Mouse (Mus musculus): ENCODE data around the gene Fcgr1.
"Not testable (repeated sequence)": the region's sequence is repeated elsewhere in the genome, so short reads cannot be mapped to it uniquely, and the experiment has no call there.

Gene Fcgr1

GRCm38 (mm10) chr3:96327131-96327530, 33.4 kb upstream of the Fcgr1 start:
- DNase-seq (ENCODE audit: low spot score in 2 of 2) = no peak

- not testable (repeated sequence) for DNase-seq (ENCODE audit: low spot score in 2 of 2)
These were observed 30.0 kb upstream of the Fcgr1 start for GRCm38 (mm10) chr3:96323806-96324205.

- DNase-seq (ENCODE audit: low spot score in 2 of 2) = no peak
These were observed 28.8 kb upstream of the Fcgr1 start for GRCm38 (mm10) chr3:96322609-96323008.

GRCm38 (mm10) chr3:96321891-96322290, 28.1 kb upstream of the Fcgr1 start:
- no peak for DNase-seq (ENCODE audit: low spot score in 2 of 2)

GRCm38 (mm10) chr3:96320003-96320402, 26.2 kb upstream of the Fcgr1 start:
- not testable (repeated sequence) for DNase-seq (ENCODE audit: low spot score in 2 of 2)

GRCm38 (mm10) chr3:96312341-96313098, 18.8 kb upstream of the Fcgr1 start:
- DNase-seq (ENCODE audit: low spot score in 2 of 2) = peak; percentile 32 to 49

GRCm38 (mm10) chr3:96309441-96309840, 15.7 kb upstream of the Fcgr1 start:
- no peak for DNase-seq (ENCODE audit: low spot score in 2 of 2)

- DNase-seq (ENCODE audit: low spot score in 2 of 2) = no peak
These were observed 12.7 kb upstream of the Fcgr1 start for GRCm38 (mm10) chr3:96306506-96306905.

- no peak for DNase-seq (ENCODE audit: low spot score in 2 of 2)
These were observed 8.3 kb upstream of the Fcgr1 start for GRCm38 (mm10) chr3:96302076-96302475.

GRCm38 (mm10) chr3:96300706-96301529, 7.1 kb upstream of the Fcgr1 start:
- no peak for DNase-seq (ENCODE audit: low spot score in 2 of 2)

- DNase-seq (ENCODE audit: low spot score in 2 of 2) = no peak
These were observed 5.8 kb upstream of the Fcgr1 start for GRCm38 (mm10) chr3:96299562-96299961.

GRCm38 (mm10) chr3:96298360-96298759, 4.6 kb upstream of the Fcgr1 start:
- DNase-seq (ENCODE audit: low spot score in 2 of 2) = no peak

GRCm38 (mm10) chr3:96293368-96293767, 401 bp downstream of the Fcgr1 start:
- DNase-seq (ENCODE audit: low spot score in 2 of 2) = no peak

- no peak for DNase-seq (ENCODE audit: low spot score in 2 of 2)
These were observed 1.1 kb downstream of the Fcgr1 start for GRCm38 (mm10) chr3:96292641-96293040.

- not testable (repeated sequence) for DNase-seq (ENCODE audit: low spot score in 2 of 2)
These were observed 3.0 kb downstream of the Fcgr1 start for GRCm38 (mm10) chr3:96290727-96291126.

- DNase-seq (ENCODE audit: low spot score in 2 of 2) = no peak
These were observed 4.6 kb downstream of the Fcgr1 start for GRCm38 (mm10) chr3:96289201-96289600.

GRCm38 (mm10) chr3:96287334-96287733, 6.4 kb downstream of the Fcgr1 start:
- not testable (repeated sequence) for DNase-seq (ENCODE audit: low spot score in 2 of 2)

- DNase-seq (ENCODE audit: low spot score in 2 of 2) = peak in 1 of 2 experiments; percentile 60
These were observed 9.3 kb downstream of the Fcgr1 start for GRCm38 (mm10) chr3:96284457-96284856.

- DNase-seq (ENCODE audit: low spot score in 2 of 2) = no peak
These were observed 13.1 kb downstream of the Fcgr1 start for GRCm38 (mm10) chr3:96280660-96281059.

- peak; percentile 92 to 94 for DNase-seq (ENCODE audit: low spot score in 2 of 2)
These were observed 15.8 kb downstream of the Fcgr1 start for GRCm38 (mm10) chr3:96277800-96278624.

GRCm38 (mm10) chr3:96277428-96277799, 16.4 kb downstream of the Fcgr1 start:
- DNase-seq (ENCODE audit: low spot score in 2 of 2) = peak in 1 of 2 experiments; percentile 46

All from frontal cortex, postnatal 36 days (tissue).